Mouse (Mus musculus) cortical plate, adult 2 months (tissue): ENCODE results near the gene Limch1.

Experiments
- CTCF ChIP-seq: fragments of 200-500 bp; IDR thresholded peaks from 2 replicates; pipeline ENCODE4 v1.5.1; 2011; ENCODE audit warnings: mild to moderate bottlenecking, control low read depth, low read length; ENCODE audit not compliant: insufficient read depth; ENCODE audit errors: extremely low read depth
- POLR2A ChIP-seq: fragments of 200-500 bp; IDR thresholded peaks from 2 replicates; pipeline ENCODE4 v1.6.1; 2011; ENCODE audit warnings: mild to moderate bottlenecking, low read length, control low read depth; ENCODE audit not compliant: insufficient read depth; ENCODE audit errors: extremely low read depth

DNA sequence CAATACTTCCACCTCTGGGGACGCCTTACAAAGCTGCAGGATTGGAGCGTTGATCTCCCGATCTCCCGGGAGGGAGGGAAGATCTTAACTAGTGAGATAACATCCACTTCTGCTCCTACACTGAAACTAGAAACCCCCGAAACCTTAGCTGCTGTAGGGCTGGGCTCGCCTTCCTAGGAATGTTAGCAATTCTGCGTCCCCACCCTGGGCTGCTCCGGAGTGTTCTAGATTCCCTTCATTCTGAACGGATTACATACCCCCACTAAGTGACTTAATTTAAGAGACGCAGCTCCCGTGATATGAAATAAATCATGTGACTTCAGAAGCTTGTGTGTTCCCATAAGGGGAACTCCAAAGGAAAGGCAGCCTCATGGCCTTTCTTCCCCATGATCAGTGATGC is 259.0 kb downstream of the Limch1 start:
- no peak for TF ChIP-seq CTCF
- TF ChIP-seq POLR2A = no peak
